Mouse (Mus musculus) spleen, adult 2 months (tissue): ENCODE data around the gene Ppp1r1b. TPM values are rescaled to one million over a fixed set of nuclear protein-coding genes. Genes with fewer than 3 reads are reported as not detected.

Source experiments
- DNase-seq, 2 experiments: peaks; one replicate each; pipeline versions ENCODE4 v3.0.0 to v3.0.0-alpha.2; 2012 to 2021; ENCODE audit warnings: low spot score in 2 of 2, low read depth in 1 of 2
- H3K27ac ChIP-seq: fragments of 200-500 bp; 2 replicates; pipeline ENCODE4 v1.5.1; 2012; ENCODE audit warnings: low read length, inconsistent platforms; ENCODE audit not compliant: insufficient read depth
- H3K27me3 ChIP-seq: fragments of 200-500 bp; 2 replicates; pipeline ENCODE4 v1.6.1; 2012; ENCODE audit warnings: mild to moderate bottlenecking, moderate library complexity, low read length, inconsistent platforms; ENCODE audit not compliant: control insufficient read depth, insufficient read depth
- H3K36me3 ChIP-seq: fragments of 200-500 bp; 2 replicates; pipeline ENCODE4 v1.6.1; 2012; ENCODE audit warnings: mild to moderate bottlenecking, low read length, inconsistent platforms; ENCODE audit not compliant: control insufficient read depth, insufficient read depth
- H3K4me1 ChIP-seq: fragments of 200-500 bp; 2 replicates; pipeline ENCODE4 v1.6.1; 2011; ENCODE audit warnings: inconsistent platforms; ENCODE audit not compliant: control insufficient read depth, insufficient read depth, insufficient read length
- H3K4me3 ChIP-seq: fragments of 200-500 bp; 2 replicates; pipeline ENCODE4 v1.5.1; 2011; ENCODE audit warnings: mild to moderate bottlenecking, inconsistent platforms; ENCODE audit not compliant: insufficient read depth, insufficient read length; ENCODE audit errors: extremely low read depth
- CTCF ChIP-seq: fragments of 200-500 bp; IDR thresholded peaks from 2 replicates; pipeline ENCODE4 v1.5.1; 2011; ENCODE audit warnings: mild to moderate bottlenecking, inconsistent platforms; ENCODE audit not compliant: insufficient read depth, insufficient read length, insufficient replicate concordance; ENCODE audit errors: extremely low read depth
- POLR2A ChIP-seq: fragments of 200-500 bp; IDR thresholded peaks from 2 replicates; pipeline ENCODE4 v1.6.1; 2011; ENCODE audit warnings: low read depth, low read length, inconsistent platforms
- WGBS: fragments of 180-500 bp; shearing (Covaris S2); methylation state at CpG from one replicate; pipeline ENCODE4 v1.1.7; 2018; 5-methylcytosine and 5-hydroxymethylcytosine counted together
- polyA plus RNA-seq: library from polyadenylated mRNA; depleted of rRNA; stranded (reverse); fragments of >200 nt; gene quantifications from 2 replicates; pipeline ENCODE4 v1.2.3, GENCODE M21; 2012; rRNA removed

Gene Ppp1r1b
- 0.27 and 0.44 TPM in 2 replicates for polyA plus RNA-seq

DNA sequence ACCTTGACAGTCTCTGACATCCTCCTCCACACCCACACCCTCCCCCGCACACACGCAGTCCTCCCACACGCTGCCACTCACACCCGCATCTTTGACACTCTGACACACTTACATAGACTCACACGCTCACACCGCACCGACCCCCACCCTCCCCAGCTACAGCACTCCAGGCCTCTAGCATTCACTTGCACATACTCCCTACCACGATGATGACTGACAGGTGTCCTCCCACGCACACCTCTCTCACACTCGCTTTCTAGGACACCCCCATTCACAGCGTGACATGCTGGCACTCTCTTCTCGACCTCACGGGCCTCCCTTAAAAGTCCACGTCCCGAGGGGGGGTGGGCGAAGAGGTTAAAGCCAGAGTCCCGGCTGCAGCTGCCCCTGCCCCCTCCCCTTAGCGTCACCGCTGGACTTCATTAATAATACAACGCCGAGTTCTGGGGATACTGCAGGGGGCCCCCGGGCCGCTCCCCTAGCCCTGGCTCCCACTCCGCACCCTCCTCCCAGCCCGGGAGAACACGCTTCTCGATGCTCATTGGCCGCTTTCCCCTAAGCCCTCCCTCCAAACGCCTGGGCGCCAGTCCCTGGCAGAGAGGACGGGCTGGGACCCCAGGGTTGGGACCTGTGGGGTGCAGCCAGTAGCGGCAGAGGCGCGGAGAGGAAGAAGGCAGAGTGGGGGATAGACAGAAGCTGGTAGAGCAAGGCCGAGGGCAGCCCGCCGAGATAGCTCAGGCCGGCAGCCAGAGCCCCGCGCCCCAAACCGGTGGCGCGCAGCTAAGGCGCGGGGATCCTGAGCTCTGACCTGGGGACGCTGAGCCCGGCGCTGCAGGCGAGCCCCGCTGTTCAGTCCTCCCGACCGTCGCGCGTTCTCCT lies at the start of gene Ppp1r1b:
Gene Ppp1r1b (plus strand): TSS at position 322 of the 879 bp plus-strand sequence.
- no peak within 1 kb of the TSS for H3K27ac ChIP-seq
- peaks cover 19% of the 10 kb centered on the region for H3K27me3 ChIP-seq
- H3K36me3 ChIP-seq = no peaks in the 10 kb centered on the region
- WGBS = 4% methylated on average over 55 of the region's 55 CpGs
- DNase-seq = no peak
- peaks cover 5% of the 10 kb centered on the region; the same call in 1 of the 2 replicates for H3K4me1 ChIP-seq
- peak within 1 kb of the TSS; percentile 40; the same call in 1 of the 2 replicates for H3K4me3 ChIP-seq
- no peak for TF ChIP-seq CTCF

DNA sequence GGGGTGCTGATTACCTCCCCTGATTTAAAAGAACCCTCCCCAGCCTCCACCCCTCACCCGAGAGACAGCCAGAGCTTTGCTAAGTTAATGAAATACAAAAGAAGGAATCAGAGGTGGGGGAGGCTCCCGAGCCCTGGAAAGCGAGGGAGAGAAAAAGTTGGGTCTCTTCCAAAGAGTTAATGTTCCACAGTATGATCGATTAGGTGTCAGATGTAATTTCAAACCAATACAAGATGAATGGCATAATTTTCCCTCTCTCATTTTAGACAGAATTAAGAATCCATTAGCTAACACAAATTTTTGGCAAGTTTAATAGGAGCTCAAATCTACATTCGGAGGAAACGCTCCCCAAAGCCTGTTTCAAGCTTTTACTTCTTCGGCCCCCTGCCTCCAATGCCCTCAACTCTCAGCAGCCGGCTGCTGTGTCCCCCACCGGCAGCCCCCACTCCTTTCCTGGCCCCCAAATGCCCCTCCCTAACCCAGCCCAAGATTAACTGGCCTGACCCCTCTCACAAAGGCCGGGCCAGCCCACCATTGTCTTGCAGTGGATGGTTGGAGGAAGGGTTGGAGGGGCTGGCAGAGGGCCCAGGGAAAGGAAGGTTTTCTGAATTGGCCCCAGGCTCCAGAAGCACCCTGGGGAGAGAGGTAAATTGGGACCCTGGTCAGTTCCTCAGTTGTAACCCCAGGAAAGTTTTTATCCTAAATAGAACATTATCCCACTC lies 49.6 kb upstream of the Ppp1r1b start:
- Histone ChIP-seq H3K27ac (no peak overlapping the region), H3K4me3 (no peak overlapping the region), H3K36me3 (no peaks in the 10 kb centered on the region), H3K4me1 (peaks cover 2% of the 10 kb centered on the region), H3K27me3 (peaks cover 17% of the 10 kb centered on the region)
- TF ChIP-seq POLR2A (no peak), CTCF (no peak)
- DNase-seq = no peak
- WGBS = 29% methylated on average over 10 of the region's 10 CpGs

DNA sequence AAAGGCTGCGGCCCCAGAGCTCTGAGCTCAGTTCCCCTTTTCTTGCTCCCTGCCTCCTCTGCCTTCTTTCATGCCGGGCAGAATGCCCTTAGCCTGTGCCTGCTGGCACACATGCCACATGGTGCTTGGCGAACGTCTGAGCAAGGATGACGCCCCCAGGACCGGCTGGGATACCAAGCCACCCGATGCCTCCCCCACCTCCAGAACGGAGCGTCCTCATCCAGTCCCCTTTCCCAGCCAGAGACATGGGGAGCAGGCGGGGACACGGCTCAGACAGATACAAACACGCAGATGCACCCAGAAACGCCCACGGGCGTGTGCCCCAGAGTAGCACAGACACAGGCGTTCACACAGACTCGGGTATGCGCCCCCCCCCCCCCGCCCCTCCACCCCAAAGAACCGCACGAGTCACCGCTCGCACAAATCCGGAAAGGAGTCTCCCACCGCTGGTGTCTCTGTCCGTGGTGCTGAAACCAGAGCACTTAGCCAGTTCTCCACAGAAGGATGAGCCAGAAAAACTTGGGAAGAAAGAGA lies 34.3 kb upstream of the Ppp1r1b start:
- peaks cover 8% of the 10 kb centered on the region for H3K27me3 ChIP-seq
- WGBS = 1% methylated on average over 26 of the region's 26 CpGs
- no peak overlapping the region for H3K4me3 ChIP-seq
- peak in 1 of 2 experiments; percentile 21 for DNase-seq
- TF ChIP-seq CTCF (no peak), POLR2A (no peak)
- no peaks in the 10 kb centered on the region for H3K36me3 ChIP-seq
- H3K4me1 ChIP-seq = no peaks in the 10 kb centered on the region
- H3K27ac ChIP-seq = no peak overlapping the region

DNA sequence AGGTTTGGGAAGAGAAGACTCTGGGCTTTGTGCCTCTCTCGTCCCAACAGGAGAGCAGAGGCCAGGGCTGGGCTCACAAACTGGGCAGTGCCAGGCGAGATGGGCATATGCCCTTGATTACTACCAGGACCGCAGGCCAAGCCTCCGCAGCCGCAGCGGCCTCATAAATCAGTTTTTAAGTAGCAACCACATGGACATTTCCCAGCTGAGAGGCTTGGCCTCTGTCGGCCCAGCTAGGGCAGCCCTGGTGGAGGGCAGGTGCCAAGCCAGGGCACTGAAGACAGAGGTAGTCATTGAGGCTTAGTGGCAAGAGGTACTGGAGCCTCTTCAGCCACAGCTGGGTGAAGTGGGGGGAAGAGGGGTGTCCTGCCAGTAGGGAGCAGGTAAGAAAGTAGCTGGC lies 30.7 kb upstream of the Ppp1r1b start:
- TF ChIP-seq POLR2A = no peak
- no peak for TF ChIP-seq CTCF
- WGBS = 8% methylated on average over 7 of the region's 7 CpGs
- no peak overlapping the region for H3K4me3 ChIP-seq
- peaks cover 27% of the 10 kb centered on the region for H3K27me3 ChIP-seq
- no peaks in the 10 kb centered on the region for H3K4me1 ChIP-seq
- DNase-seq = no peak
- H3K27ac ChIP-seq = no peak overlapping the region
- H3K36me3 ChIP-seq = no peaks in the 10 kb centered on the region

DNA sequence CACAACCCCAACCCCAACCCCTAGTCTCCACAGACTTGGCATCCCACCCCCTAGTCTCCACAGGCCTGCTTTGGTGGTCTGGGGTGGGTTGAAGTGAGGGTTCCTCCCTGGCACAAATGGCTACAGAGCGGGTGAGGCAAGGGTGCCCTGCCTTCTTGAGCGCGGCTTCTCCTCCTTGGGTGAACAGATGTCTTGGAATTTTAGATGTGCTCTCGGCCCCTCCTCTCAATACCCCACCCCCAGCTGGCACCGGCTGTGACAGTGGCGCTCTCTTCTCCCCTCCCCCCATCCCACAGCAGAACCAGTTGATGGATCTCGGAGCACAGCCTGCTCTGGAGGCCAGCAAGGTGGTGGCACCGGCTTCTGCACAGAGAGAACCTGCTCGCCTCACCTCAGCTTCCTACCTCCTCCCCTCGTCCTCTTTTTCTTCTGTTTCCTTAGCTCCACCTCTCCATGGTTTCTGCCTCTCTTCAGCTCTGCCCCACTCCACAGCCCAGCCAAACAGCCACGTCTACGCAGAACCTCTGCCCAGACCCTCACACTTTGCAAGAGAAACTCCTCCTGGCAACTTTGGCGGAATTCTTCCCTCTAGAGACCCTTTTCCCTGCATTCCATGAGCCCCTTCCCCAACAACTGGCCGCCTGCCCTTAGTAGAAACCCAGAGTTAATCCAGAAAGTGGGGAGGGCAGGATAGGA lies 29.6 kb upstream of the Ppp1r1b start:
- H3K27me3 ChIP-seq = peaks cover 33% of the 10 kb centered on the region
- DNase-seq = no peak
- H3K36me3 ChIP-seq = no peaks in the 10 kb centered on the region
- H3K4me1 ChIP-seq = no peaks in the 10 kb centered on the region
- no peak overlapping the region for H3K27ac ChIP-seq
- no peak overlapping the region for H3K4me3 ChIP-seq
- WGBS = 9% methylated on average over 14 of the region's 14 CpGs
- TF ChIP-seq CTCF (no peak), POLR2A (no peak)

DNA sequence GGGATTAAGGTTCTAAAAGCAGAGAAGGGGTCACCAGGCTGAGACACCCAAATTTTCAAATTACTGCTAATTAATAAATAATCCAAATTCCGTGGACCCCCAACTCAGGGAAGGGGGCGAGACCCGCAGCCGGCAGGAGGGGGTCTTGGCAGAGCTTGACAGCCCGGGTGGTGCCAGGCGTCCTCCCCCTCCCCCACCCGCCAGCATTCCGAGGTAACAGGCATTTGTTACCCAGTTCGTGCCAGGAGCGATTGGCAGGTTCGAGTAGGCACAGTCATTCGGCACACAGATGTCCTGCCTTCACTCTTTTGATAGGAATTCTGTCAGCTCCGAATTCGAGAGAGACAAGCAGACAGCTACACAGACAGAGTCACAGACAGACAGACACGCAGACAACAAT lies 29.1 kb upstream of the Ppp1r1b start:
- Histone ChIP-seq H3K4me1 (no peaks in the 10 kb centered on the region), H3K27ac (no peak overlapping the region), H3K27me3 (peaks cover 34% of the 10 kb centered on the region), H3K36me3 (no peaks in the 10 kb centered on the region), H3K4me3 (no peak overlapping the region)
- no peak for DNase-seq
- TF ChIP-seq POLR2A = no peak
- 9% methylated on average over 15 of the region's 15 CpGs for WGBS
